Mouse (Mus musculus) cerebellum, postnatal 4 days (tissue): ENCODE measurements around the gene Dpm3.

Experiments
- DNase-seq, 2 experiments: peaks; one replicate each; pipeline ENCODE4 v3.0.0; 2022; ENCODE audit warnings: low spot score in 2 of 2, mixed read lengths in 1 of 2

Dpm3 gene

DNA sequence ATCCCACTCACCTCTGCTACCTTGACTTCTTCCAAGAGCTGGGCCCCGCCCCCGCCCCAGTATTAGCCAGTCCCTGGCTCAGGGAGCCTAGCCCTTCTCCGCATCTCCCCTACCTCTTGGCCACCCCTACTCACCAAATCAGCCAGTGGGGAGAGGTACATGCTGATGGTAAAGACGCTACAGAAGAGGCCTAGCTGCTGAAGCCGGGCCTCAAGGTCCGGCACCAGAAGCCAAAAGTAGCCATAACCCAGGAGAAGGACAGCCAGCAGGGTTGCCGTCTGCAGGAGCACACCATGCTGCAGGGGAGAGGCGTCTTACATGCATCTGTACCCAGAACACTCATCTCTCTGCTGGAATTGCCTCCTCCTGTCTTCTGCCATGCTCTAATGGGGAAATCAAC lies 9.8 kb downstream of the Dpm3 start:
- DNase-seq = no peak

- DNase-seq = peak; percentile 72 to 82
Measured at GRCm38 (mm10) chr3:89270051-89270755, 11.0 kb downstream of the Dpm3 start, which contains the start of gene Slc50a1. Gene Slc50a1, minus strand, starts transcription at chr3:89270570.

DNA sequence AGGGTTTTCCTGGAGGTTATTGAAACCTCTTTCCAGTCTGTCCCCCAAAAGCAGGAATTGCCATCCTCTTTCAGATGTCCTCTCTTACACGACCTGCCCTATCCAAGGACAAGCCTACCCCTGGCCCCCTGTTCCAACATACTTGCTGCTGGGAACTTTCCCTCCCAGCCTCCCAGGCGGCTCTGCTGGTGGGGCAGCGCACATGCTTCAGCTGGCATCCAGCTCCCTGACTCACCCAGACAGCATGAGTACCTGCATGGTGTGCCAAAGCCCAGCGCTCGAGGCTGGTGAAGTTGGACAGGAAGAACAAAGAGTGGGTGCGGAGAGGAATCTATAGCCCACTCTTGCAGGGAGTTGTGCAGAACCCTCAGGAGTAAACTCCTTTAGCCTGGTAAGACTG lies 11.7 kb downstream of the Dpm3 start:
- no peak for DNase-seq

DNA sequence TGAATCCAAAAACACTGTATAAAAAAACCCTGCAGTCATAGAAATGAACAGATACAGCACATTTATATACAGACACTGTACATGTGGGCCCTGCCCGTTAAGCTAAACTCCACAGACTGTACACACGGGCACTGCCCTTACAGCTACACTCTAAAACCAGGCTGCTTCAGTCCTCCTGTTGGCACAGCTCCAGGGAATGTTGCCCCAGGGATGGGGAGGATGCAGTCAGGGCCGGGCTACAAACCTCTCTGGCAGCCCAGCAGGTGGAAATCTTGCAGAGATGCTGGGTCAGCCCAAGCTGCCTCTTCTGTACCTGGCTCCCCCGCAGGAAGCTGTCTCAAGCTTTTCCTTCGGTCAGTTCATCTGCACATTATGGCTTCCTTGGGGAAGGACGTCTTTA lies 12.6 kb downstream of the Dpm3 start:
- no peak for DNase-seq

DNA sequence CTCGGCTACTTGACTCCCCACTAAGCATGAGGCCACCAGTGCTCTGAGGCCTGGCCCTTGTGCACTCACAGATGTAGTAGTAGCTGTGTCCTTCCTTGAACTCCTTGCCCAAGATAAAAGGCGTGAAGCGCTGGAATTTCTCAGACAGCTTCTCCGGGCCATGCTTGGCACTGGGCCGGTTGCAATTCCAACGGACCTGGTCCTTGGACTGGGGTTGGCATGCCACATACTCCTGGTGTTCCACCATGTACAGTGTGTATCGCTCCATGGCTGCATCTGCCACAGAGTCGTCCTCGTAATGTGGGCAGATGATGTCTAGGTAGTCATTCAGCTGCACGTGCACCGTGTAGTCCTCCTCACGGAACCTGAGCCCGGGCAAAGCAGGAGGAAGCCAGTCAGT lies 16.9 kb downstream of the Dpm3 start:
- DNase-seq = no peak

- DNase-seq = no peak
Measured at GRCm38 (mm10) chr3:89277281-89278021, 18.3 kb downstream of the Dpm3 start.

- DNase-seq = no peak
Measured at GRCm38 (mm10) chr3:89278107-89278506, 18.9 kb downstream of the Dpm3 start.

- no peak for DNase-seq
Measured at GRCm38 (mm10) chr3:89278643-89279042, 19.5 kb downstream of the Dpm3 start.

GRCm38 (mm10) chr3:89279153-89279890 lies 20.2 kb downstream of the Dpm3 start:
- peak; percentile 57 to 78 for DNase-seq

DNA sequence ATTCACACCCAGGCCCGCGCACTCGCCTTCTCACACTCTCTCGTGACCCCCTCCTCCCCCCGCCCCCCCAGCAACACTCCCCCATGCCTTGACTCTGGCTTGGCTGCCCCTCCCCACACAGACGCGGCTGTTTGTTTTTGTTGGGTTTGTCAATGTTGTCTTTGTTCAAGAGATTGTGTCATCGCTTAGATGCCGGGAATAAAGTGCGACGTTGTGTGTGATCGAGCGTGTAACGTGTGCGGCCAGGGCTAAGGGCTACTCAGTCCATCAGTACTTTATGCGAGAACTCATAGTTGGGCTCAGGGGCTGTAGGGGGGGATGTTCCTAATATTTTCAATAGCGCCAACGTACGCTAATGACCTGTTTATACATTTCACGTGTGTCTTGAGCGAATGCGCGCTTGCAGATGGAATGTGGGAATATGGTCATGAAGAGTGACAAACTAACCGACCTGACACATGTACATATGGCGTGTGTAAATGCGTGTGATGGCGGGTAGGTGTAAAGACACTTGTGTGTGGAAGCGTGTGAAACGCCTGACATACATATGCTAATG lies 21.0 kb downstream of the Dpm3 start:
- DNase-seq = no peak

DNA sequence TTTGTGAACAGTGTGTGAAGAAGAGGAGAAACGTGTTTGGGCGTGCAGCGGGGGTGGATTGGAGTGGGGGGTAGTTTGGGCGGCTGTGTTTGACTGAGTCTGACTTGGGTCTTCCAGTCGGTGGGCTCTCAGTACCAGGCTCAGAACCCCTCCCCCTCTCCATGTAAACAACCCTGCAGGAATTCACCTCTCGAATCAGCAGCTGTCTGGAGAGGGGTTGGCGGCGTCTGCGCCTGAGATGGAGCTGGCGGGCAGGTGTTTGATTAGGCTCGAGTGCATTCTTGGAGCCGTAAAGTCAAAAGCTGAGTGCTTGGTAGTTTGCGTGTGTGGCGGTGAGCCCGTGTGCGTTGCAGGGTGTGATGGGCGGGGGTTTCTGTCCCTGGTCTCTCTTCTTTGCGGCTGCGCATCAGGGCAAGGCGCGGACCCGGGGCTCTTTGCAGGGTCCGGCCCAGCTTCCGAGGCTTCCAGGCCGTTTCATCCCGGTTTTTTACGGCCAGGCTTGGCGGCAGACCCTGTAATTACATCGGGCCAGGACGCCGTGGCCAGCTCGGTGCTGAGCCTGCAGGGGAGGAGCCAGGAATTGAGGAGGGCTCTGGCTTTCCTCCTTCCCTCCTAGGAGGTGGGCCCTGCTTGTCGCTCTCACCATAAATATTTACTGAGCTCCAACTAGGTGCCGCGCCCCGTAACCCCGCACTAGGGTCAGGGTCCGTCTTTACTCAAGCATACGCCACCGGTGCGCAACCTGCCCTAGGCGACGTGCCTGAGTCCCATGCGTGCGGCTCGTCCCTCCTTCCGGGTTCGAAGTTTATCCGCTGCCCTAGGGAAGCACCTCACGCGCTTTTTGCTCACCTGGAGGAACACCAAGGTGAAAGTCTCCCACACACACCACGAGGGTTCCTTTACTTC lies 21.7 kb downstream of the Dpm3 start, which contains the start of gene Efna1:
TSS of gene Efna1 (minus strand) at position 537 of the 906 bp plus-strand sequence.
- peak in 1 of 2 experiments; percentile 38 for DNase-seq

DNA sequence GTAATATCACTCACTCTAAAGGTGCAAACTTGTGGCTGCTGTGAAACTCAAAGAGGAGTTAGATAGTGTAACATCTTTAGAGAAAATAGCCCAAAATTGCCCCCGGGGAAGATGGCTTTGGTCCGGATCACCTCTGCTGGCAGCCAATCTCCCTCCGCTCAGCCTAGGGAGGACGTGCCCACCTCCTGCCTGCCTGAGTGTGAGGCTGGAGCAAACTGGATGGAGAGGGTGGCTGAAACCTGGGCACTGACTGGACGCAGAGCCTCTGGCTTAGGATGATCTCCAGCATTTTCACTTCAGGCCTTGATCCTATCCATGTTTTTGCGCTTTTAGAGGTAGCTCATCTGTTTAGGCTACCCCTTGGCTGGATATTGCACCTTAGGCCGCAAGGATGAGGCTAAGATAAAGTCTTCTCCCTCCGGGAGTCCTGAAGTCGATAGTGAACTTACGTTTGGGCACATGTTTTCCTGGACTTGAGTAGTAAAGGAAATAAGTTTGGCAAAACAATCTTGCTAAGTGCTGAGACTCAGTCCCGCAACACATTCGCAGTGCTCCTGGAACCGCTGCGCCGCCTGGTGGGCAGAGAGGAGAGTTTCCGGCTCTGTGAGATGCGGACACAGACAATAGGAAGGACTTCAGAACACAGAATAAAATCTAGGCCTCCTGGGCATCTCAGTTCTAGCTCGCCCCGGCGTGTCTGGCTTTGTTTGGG lies 22.6 kb downstream of the Dpm3 start:
- DNase-seq = peak; percentile 67 to 85

- no peak for DNase-seq
Measured at GRCm38 (mm10) chr3:89282291-89282643, 23.1 kb downstream of the Dpm3 start.

DNA sequence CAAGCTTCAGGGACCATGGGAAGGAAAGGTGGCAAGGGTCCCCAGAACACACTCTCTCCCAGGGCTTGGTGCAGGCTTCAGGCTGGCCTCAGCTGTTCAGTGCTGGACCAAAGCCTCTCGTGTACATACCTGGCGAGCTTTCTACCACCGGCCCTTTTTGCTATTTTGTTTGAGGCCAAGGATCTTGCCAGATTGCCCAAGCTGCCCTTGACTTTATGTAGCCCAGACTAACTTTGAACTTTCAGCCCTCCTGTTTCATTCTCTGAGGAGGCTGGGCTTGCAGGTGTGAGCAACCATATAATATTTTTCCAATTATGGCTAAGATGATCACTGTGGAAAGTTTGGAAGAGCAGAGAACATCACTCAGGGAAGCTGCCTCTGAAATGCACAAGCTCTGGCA lies 25.1 kb downstream of the Dpm3 start:
- no peak for DNase-seq

- DNase-seq = no peak
Measured at GRCm38 (mm10) chr3:89285526-89285925, 26.4 kb downstream of the Dpm3 start.

DNA sequence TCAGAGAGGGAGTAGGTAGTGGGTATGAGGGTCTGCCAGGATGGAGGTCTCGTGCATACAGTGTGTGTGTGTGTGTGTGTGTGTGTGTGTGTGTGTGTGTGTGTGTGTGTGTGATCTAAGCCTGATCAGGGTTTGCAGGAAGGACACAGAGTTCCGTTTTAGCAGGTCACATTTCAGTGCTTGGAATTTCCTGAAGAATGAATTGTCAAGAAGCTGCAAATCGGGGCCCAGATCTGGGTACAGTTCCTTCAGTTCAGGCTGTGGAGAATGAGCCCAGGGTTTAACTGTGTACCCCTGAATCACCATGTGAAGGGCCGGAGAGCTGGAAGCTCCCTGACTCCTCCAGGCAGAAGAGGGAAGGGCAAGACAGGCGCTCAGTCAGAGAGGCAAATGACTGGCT lies 28.1 kb downstream of the Dpm3 start:
- no peak for DNase-seq

GRCm38 (mm10) chr3:89288503-89288928 lies 29.4 kb downstream of the Dpm3 start:
- DNase-seq = no peak

DNA sequence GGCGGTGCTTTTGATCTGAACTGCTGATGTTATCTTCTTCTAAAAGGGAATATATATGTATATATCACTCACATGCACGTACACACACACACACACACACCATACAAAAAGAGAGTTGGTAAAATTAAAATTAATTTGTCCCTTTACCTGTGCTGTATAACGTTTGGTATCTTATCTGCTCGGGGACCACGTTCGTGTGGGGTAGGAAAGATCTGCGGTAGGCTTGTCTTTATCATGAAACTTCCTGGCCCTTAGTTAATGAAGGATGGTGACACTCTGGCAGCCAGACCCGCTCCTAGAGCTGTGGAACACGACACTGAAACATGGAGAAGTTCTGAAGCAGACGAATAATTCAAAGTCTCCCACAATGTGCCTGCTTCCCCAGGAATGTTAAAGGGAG lies 32.7 kb downstream of the Dpm3 start:
- no peak for DNase-seq

DNA sequence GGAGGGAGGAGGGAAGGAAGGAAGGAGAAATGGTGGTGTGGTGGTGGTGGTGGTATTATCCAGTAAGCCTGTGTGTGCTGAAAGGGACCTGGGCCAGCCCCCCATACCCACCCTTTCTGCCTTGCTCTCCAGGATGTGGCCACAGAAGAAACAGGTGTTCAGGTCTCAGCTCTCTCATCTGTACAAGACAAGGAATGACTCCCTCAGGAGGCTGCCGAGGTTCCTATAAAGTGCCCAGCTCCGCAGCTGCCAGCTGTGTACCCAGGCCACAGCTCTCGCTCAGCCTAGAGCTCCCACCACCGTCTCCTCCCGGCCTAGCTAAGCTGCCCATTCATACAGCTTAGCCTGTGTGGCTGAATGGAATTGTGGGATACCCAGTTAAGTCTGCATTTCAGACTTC lies 33.1 kb downstream of the Dpm3 start:
- no peak for DNase-seq

GRCm38 (mm10) chr3:89293247-89293918 lies 34.2 kb downstream of the Dpm3 start:
- no peak for DNase-seq
